Mouse (Mus musculus): ENCODE results near the gene Npw. TPM values are rescaled to one million over a fixed set of nuclear protein-coding genes. Genes with fewer than 3 reads are reported as not detected.
A peak's percentile ranks its signal among the peaks of the same experiment; 100 is the strongest.

The Npw gene
- polyA plus RNA-seq, 1 experiment from 2014 or later: 0.75 TPM

DNA sequence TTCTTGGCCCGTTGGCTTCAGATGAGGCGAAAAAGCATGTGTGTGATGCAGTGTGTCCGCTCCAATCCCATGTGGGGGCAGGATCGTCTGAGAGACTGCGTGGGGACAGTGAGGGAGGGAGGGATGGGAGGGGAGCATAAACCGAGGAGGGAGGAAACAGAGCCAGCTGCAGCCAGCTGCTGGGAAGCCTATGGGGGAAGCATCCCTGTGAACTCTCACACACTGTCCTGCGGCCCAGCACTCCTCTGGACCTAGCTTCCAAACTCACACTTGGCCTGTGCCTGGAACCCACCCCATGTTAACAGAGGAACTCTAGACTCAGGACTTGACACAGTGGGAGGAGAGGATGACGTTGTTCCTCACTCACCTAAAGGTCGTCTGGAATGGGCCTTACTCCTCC, 19.4 kb downstream of the Npw start:
- Histone ChIP-seq H3K27me3 (replicated peaks; ENCODE audit: control insufficient read depth, insufficient read depth, low read length) (no peaks in the 10 kb centered on the region), H3K4me3 (ENCODE audit: low read length) (no peak overlapping the region), H3K9me3 (ENCODE audit: control insufficient read depth, low read length) (no peaks in the 10 kb centered on the region), H3K36me3 (ENCODE audit: control insufficient read depth, insufficient read depth, low read length) (peaks cover 3% of the 10 kb centered on the region; the same call in 1 of the 2 replicates), H3K27ac (ENCODE audit: low read depth, low read length) (no peak overlapping the region), H3K4me2 (ENCODE audit: low read length) (no peak overlapping the region), H3K9ac (ENCODE audit: low read depth, low read length) (no peak overlapping the region), H3K4me1 (ENCODE audit: control insufficient read depth, insufficient read depth, low read depth, low read length) (no peaks in the 10 kb centered on the region)
- 74% methylated on average over 9 of the region's 9 CpGs for WGBS
- ATAC-seq: no peak

DNA sequence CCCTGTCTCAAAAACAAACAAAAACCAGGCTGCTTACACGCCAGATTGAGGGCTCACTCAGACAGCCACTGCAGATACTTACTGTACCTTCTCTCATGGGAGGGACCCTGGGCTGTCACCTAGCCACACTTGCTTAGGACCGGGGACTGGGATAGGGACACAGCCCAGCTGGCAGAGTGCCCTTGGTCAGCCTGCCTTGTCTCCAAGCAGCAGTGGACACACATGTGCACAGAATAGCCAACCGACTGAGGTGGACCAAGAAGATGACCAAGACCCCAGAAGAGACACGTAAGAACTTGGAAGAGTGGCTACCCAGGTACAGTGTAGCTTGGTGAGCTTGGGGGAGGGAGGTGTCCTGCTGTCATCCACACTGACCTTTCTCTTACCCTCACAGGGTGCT, 20.0 kb downstream of the Npw start:
- H3K27me3 ChIP-seq (replicated peaks; ENCODE audit: control insufficient read depth, insufficient read depth, low read length): no peaks in the 10 kb centered on the region
- peaks cover under 1% of the 10 kb centered on the region for H3K4me1 ChIP-seq (ENCODE audit: control insufficient read depth, insufficient read depth, low read depth, low read length)
- H3K4me3 ChIP-seq (ENCODE audit: low read length): no peak overlapping the region
- no peak overlapping the region for H3K9ac ChIP-seq (ENCODE audit: low read depth, low read length)
- H3K27ac ChIP-seq (ENCODE audit: low read depth, low read length): no peak overlapping the region
- WGBS: 94% methylated on average over 4 of the region's 4 CpGs
- ATAC-seq: no peak
- peaks cover 3% of the 10 kb centered on the region; the same call in 1 of the 2 replicates for H3K36me3 ChIP-seq (ENCODE audit: control insufficient read depth, insufficient read depth, low read length)
- no peak overlapping the region for H3K4me2 ChIP-seq (ENCODE audit: low read length)
- H3K9me3 ChIP-seq (ENCODE audit: control insufficient read depth, low read length): no peaks in the 10 kb centered on the region

- Histone ChIP-seq H3K9ac (ENCODE audit: low read depth, low read length) (no peak overlapping the region), H3K4me1 (ENCODE audit: control insufficient read depth, insufficient read depth, low read depth, low read length) (peaks cover 7% of the 10 kb centered on the region), H3K27ac (ENCODE audit: low read depth, low read length) (no peak overlapping the region), H3K9me3 (ENCODE audit: control insufficient read depth, low read length) (no peaks in the 10 kb centered on the region), H3K4me2 (ENCODE audit: low read length) (no peak overlapping the region), H3K27me3 (replicated peaks; ENCODE audit: control insufficient read depth, insufficient read depth, low read length) (no peaks in the 10 kb centered on the region), H3K4me3 (ENCODE audit: low read length) (no peak overlapping the region), H3K36me3 (ENCODE audit: control insufficient read depth, insufficient read depth, low read length) (peaks cover 3% of the 10 kb centered on the region; the same call in 1 of the 2 replicates)
- ATAC-seq: no peak
- 70% methylated on average over 5 of the region's 5 CpGs for WGBS
Measured at GRCm38 (mm10) chr17:24636781-24637481, 21.3 kb downstream of the Npw start.

DNA sequence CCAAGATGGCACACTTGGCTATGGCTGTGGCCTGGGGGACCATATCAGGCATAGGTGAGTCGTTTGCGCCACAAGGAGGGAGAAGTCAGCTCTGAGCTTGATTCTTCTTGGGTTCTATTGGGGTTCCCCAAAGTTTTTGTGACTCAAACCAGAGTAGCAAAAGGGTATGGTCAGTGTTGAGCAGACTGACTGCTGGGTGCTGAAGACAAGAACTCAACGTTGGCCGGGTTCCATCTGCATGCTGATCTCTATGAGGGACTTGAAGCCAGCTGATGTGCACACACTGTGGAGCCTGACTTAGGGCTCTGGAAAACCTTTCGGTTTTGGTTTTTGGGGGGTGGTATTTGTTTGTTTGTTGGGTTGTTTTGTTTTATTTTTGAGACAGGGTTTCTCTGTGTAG, 22.6 kb downstream of the Npw start:
- Histone ChIP-seq H3K4me1 (ENCODE audit: control insufficient read depth, insufficient read depth, low read depth, low read length) (peaks cover 11% of the 10 kb centered on the region), H3K27me3 (replicated peaks; ENCODE audit: control insufficient read depth, insufficient read depth, low read length) (no peaks in the 10 kb centered on the region), H3K4me2 (ENCODE audit: low read length) (no peak overlapping the region), H3K36me3 (ENCODE audit: control insufficient read depth, insufficient read depth, low read length) (no peaks in the 10 kb centered on the region; the same call in 1 of the 2 replicates), H3K9ac (ENCODE audit: low read depth, low read length) (no peak overlapping the region), H3K9me3 (ENCODE audit: control insufficient read depth, low read length) (no peaks in the 10 kb centered on the region), H3K4me3 (ENCODE audit: low read length) (no peak overlapping the region), H3K27ac (ENCODE audit: low read depth, low read length) (no peak overlapping the region)
- 96% methylated on average over 5 of the region's 5 CpGs for WGBS
- ATAC-seq: no peak

DNA sequence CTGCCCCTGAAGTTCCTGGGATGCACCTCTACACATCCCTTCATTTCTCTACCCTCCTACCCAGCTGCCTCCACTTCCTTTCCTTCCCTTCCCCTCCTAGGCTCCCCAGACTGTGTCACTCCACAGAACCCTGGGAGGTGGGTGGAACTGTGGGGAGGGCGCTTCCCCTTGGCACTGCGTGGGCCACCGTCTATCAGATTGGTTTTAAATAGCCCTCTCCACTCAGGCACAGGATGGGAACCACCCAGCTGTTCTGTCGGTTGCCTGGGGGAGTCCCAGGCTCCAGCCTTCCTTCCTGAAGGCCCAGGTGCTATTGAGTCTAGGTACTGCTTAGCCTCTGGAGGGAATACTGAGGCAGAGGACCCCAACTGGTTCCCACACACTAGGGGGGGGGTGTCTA, 23.2 kb downstream of the Npw start:
- Histone ChIP-seq H3K9me3 (ENCODE audit: control insufficient read depth, low read length) (no peaks in the 10 kb centered on the region), H3K36me3 (ENCODE audit: control insufficient read depth, insufficient read depth, low read length) (peaks cover under 1% of the 10 kb centered on the region), H3K4me1 (ENCODE audit: control insufficient read depth, insufficient read depth, low read depth, low read length) (peaks cover 11% of the 10 kb centered on the region), H3K27me3 (replicated peaks; ENCODE audit: control insufficient read depth, insufficient read depth, low read length) (no peaks in the 10 kb centered on the region), H3K4me2 (ENCODE audit: low read length) (no peak overlapping the region), H3K27ac (ENCODE audit: low read depth, low read length) (no peak overlapping the region), H3K9ac (ENCODE audit: low read depth, low read length) (no peak overlapping the region), H3K4me3 (ENCODE audit: low read length) (no peak overlapping the region)
- ATAC-seq: no peak
- WGBS: 88% methylated on average over 4 of the region's 4 CpGs

DNA sequence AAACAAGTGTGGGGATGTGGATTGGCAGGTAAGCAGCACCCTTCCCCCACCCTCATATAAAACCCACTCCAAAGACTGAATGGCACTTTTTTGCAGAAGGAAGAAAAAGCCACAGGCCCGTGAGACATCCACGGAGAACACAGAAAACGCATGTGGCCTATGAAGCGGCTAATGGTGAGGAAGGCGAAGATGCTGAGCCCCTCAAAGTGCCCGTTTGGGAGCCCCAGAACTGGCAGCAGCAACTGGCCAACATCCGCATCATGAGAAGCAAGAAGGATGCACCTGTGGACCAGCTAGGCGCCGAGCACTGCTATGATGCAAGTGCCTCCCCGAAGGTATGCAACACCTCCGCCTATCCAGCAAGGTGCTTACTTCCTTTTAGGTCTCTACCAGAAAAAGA, 24.4 kb downstream of the Npw start:
- Histone ChIP-seq H3K4me3 (ENCODE audit: low read length) (no peak overlapping the region), H3K4me1 (ENCODE audit: control insufficient read depth, insufficient read depth, low read depth, low read length) (peaks cover 11% of the 10 kb centered on the region), H3K36me3 (ENCODE audit: control insufficient read depth, insufficient read depth, low read length) (peaks cover 6% of the 10 kb centered on the region), H3K27ac (ENCODE audit: low read depth, low read length) (no peak overlapping the region), H3K9ac (ENCODE audit: low read depth, low read length) (no peak overlapping the region), H3K27me3 (replicated peaks; ENCODE audit: control insufficient read depth, insufficient read depth, low read length) (no peaks in the 10 kb centered on the region), H3K9me3 (ENCODE audit: control insufficient read depth, low read length) (no peaks in the 10 kb centered on the region), H3K4me2 (ENCODE audit: low read length) (no peak overlapping the region)
- no peak for ATAC-seq
- WGBS: 93% methylated on average over 11 of the region's 11 CpGs

DNA sequence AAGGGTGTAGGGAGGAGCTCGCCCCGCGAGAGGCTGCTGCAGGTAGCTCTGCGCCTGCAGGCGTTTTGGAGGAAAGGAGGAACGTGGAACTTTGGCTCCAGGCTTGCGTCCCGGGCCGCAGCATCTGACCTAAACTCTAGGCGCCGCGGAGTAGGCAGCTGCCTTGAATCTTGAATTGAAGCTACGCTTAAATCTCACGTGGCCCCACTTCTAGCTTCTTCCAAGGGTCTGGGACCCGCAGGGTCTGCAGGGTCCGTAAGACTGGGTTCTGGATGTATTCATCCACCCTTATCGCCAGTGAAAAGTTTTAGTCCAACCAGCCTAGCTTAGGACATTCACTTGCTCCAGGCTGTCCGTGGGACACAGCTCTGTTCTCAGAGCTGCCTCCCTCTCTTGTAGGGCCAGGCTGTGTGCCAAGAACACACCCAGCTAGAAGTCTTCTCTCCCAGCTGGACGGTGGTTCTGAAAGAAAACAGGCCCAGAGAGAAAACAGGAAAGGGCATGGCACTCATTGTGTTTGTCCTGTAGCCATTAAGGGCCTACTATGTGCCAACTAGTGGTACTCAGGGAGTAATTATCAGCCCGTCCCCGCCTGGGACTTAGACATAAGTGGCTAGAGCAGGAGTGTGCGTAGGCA, 25.3 kb downstream of the Npw start:
- Histone ChIP-seq H3K36me3 (ENCODE audit: control insufficient read depth, insufficient read depth, low read length) (peaks cover 12% of the 10 kb centered on the region; the same call in 1 of the 2 replicates), H3K4me3 (ENCODE audit: low read length) (peak overlapping the region; percentile 73), H3K9me3 (ENCODE audit: control insufficient read depth, low read length) (no peaks in the 10 kb centered on the region), H3K4me2 (ENCODE audit: low read length) (peak overlapping the region; percentile 78), H3K9ac (ENCODE audit: low read depth, low read length) (peak overlapping the region; percentile 81), H3K27ac (ENCODE audit: low read depth, low read length) (peak overlapping the region; percentile 69), H3K4me1 (ENCODE audit: control insufficient read depth, insufficient read depth, low read depth, low read length) (peaks cover 11% of the 10 kb centered on the region), H3K27me3 (replicated peaks; ENCODE audit: control insufficient read depth, insufficient read depth, low read length) (no peaks in the 10 kb centered on the region)
- WGBS: 13% methylated on average over 22 of the region's 22 CpGs
- ATAC-seq: peak; percentile 44

DNA sequence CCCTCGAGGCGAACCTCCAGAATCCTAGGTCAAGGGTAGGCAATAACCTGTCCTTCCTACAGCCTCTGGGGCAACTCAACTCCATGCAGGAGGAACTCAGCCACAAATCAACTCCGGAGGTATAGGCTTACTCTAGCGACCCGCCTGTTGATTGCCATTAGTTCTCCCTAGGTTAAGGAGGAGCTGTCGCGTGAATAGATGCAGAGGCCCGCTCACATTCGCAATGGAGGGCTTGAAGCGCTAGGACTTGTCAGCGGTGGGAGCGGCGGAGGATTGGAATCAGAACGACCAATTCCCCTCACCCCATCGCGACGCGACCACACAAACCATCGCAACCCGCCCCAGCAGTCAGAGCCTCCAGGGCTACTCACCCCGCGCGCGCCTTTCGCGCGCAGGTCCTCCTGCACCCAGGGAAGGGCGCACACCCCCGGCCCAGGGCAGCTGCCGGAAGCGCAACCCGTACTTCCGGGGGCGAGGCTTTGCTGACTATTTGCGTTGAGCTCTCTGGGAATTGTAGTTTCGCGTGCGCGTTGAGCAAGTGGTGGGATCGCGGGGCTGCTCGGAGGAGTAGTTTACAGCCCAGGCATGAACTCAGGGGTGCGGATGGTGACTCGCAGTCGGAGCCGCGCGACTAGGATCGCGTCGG, 26.0 kb downstream of the Npw start, which contains the start of the genes Tsc2 and Nthl1:
TSS of gene Tsc2 (minus strand) at position 464 of the 646 bp plus-strand sequence.
TSS of gene Nthl1 (plus strand) at position 514 of the 646 bp plus-strand sequence.
- peak within 1 kb of the TSS; percentile 81 for H3K9ac ChIP-seq (ENCODE audit: low read depth, low read length)
- H3K4me3 ChIP-seq (ENCODE audit: low read length): peak within 1 kb of the TSS; percentile 73
- peak; percentile 93 for ATAC-seq
- 2% methylated on average over 51 of the region's 51 CpGs for WGBS
- peak within 1 kb of the TSS; percentile 69 for H3K27ac ChIP-seq (ENCODE audit: low read depth, low read length)
- H3K27me3 ChIP-seq (replicated peaks; ENCODE audit: control insufficient read depth, insufficient read depth, low read length): no peaks in the 10 kb centered on the region
- peaks cover 15% of the 10 kb centered on the region; the same call in 1 of the 2 replicates for H3K36me3 ChIP-seq (ENCODE audit: control insufficient read depth, insufficient read depth, low read length)
- H3K4me1 ChIP-seq (ENCODE audit: control insufficient read depth, insufficient read depth, low read depth, low read length): peaks cover 11% of the 10 kb centered on the region
- peak within 1 kb of the TSS; percentile 78 for H3K4me2 ChIP-seq (ENCODE audit: low read length)
- no peaks in the 10 kb centered on the region for H3K9me3 ChIP-seq (ENCODE audit: control insufficient read depth, low read length)

DNA sequence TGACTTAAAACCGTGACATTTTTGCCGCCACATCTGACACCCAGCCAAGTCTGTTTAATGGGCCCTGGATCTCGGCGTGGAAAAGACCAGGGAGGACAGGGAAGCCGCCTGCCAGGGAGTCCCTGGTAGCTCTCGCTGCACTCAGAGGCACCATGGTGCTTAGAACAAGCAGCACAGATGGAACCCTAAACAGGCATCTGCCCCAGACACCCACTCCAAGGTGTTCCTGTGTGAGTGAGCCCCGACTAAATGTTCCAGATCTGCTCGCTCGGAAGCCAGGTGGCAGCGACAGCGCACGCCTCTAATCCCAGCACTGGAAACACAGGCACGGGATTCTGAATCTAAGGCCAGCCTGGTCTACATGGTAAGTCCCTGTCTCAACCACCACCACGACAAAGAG, 28.2 kb downstream of the Npw start:
- peaks cover 11% of the 10 kb centered on the region for H3K4me1 ChIP-seq (ENCODE audit: control insufficient read depth, insufficient read depth, low read depth, low read length)
- ATAC-seq: no peak
- H3K9me3 ChIP-seq (ENCODE audit: control insufficient read depth, low read length): no peaks in the 10 kb centered on the region
- H3K9ac ChIP-seq (ENCODE audit: low read depth, low read length): no peak overlapping the region
- H3K27me3 ChIP-seq (replicated peaks; ENCODE audit: control insufficient read depth, insufficient read depth, low read length): no peaks in the 10 kb centered on the region
- H3K27ac ChIP-seq (ENCODE audit: low read depth, low read length): no peak overlapping the region
- H3K4me3 ChIP-seq (ENCODE audit: low read length): no peak overlapping the region
- H3K36me3 ChIP-seq (ENCODE audit: control insufficient read depth, insufficient read depth, low read length): peaks cover 19% of the 10 kb centered on the region
- H3K4me2 ChIP-seq (ENCODE audit: low read length): no peak overlapping the region
- 87% methylated on average over 14 of the region's 14 CpGs for WGBS

All from hindbrain, embryonic 16.5 days (tissue).